19 mouse cellular contexts compared by ENCODE assay signal in genomic region chr17:15363656-15364055, GRCm38 (mm10).
"Had no signal": no experiment of that assay in that cellular context is flagged by ENCODE, and none has a peak within 500 bp of the region (broad histone marks: within the 10 kb centered on the region; RNA-seq: fewer than 3 reads in every experiment).

No protein-coding gene starts in this region.

- H3K27me3 ChIP-seq: midbrain, embryonic 12.5 days; neural tube, embryonic 13.5 days; neural tube, embryonic 15.5 days had no signal

- H3K4me2 ChIP-seq: lung, embryonic 14.5 days; midbrain, embryonic 12.5 days; neural tube, embryonic 13.5 days; neural tube, embryonic 15.5 days had no signal

- H3K9ac ChIP-seq: lung, embryonic 14.5 days; midbrain, embryonic 12.5 days; neural tube, embryonic 13.5 days; neural tube, embryonic 15.5 days had no signal

- H3K27ac ChIP-seq: midbrain, embryonic 10.5 days; midbrain, embryonic 12.5 days; neural tube, embryonic 13.5 days; neural tube, embryonic 15.5 days had no signal

- ATAC-seq: midbrain, embryonic 16.5 days had no signal

- H3K4me3 ChIP-seq: midbrain, embryonic 10.5 days; midbrain, embryonic 12.5 days; myocyte; neural tube, embryonic 13.5 days; neural tube, embryonic 15.5 days had no signal

- H3K9me3 ChIP-seq: midbrain, embryonic 10.5 days; midbrain, embryonic 12.5 days; neural tube, embryonic 13.5 days; neural tube, embryonic 15.5 days had no signal

- H3K4me1 ChIP-seq: neural tube, embryonic 15.5 days had no signal

- DNase-seq: lung, adult 18-20 months; lung, embryonic 14.5 days; lung, postnatal 10 days; lung, postnatal 4 days; midbrain, embryonic 14.5 days; retina, postnatal 1 day; right cerebral cortex, adult 18-20 months; right cerebral cortex, postnatal 25 days; right cerebral cortex, postnatal 4 days; spleen, adult 18-20 months; thymus, adult 18-20 months; thymus, postnatal 14 days; thymus, postnatal 36 days had no signal
